Mouse (Mus musculus) embryonic fibroblast, embryonic 13.5 days (primary cell): Measurements from ENCODE around the gene Etl4.

ENCODE experiments used
- CTCF ChIP-seq: IDR thresholded peaks from 2 replicates; pipeline ENCODE4 v1.5.1; 2011; ENCODE audit warnings: mild to moderate bottlenecking, control low read depth, low read length, moderate library complexity, borderline replicate concordance; ENCODE audit not compliant: insufficient read depth
- POLR2A ChIP-seq: IDR thresholded peaks from 2 replicates; pipeline ENCODE4 v1.6.1; 2011; ENCODE audit warnings: low read depth, mild to moderate bottlenecking, control low read depth, low read length, moderate library complexity

DNA sequence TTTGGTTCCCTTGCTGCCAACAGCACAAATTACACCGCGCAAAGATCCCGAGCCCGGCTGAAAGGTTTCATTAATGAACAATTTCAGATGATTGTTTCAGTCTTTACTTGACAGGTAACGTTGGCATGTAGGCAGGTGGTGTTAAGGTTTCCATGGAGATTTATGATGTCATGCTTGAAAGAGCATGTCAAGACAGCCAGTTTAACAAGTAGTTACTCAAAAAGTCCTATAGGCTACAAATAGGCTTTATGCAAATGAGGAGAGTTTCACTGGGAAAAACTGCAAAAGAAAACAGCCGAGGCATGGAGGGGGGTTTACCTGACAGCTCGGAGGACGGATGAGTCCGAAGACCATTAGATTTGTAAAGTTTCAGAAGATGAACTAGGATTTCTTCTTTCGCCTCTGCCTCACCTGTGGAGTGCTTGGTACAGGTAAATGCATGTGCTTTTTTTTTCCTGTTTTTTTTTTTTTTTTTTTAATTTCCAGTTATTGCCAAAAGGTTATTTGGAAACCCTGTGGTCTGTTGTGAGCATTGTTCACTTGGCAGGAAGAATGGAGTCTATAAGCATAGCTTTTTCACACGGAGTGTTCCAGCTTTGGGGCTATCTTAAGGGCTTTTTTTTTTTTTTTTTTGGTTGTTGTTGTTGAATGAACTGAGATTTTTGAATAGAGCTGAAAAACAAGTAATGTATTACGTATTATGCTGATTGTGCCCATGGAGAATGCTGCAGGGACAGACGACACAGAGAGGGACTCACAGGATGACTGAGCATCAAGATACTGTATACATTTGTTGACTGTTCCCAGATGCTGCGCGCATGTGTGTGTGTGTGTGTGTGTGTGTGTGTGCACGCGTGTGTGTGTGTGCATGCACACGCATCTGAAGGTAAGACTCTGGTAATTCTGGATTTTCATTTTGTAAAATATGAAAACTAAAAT, 638.4 kb downstream of the Etl4 start:
- no peak for TF ChIP-seq CTCF
- no peak for TF ChIP-seq POLR2A
